Mouse (Mus musculus) olfactory bulb, adult 2 months (tissue): Measurements from ENCODE around the gene Homer2.

Source experiments
- CTCF ChIP-seq: fragments of 200-500 bp; IDR thresholded peaks from 2 replicates; pipeline ENCODE4 v1.5.1; 2012; ENCODE audit warnings: low read depth, mild to moderate bottlenecking, low read length, moderate library complexity; ENCODE audit not compliant: insufficient read depth
- POLR2A ChIP-seq: fragments of 200-500 bp; IDR thresholded peaks from 2 replicates; pipeline ENCODE4 v1.6.1; 2012; ENCODE audit warnings: mild to moderate bottlenecking, low read depth, low read length, moderate library complexity; ENCODE audit not compliant: insufficient read depth

DNA sequence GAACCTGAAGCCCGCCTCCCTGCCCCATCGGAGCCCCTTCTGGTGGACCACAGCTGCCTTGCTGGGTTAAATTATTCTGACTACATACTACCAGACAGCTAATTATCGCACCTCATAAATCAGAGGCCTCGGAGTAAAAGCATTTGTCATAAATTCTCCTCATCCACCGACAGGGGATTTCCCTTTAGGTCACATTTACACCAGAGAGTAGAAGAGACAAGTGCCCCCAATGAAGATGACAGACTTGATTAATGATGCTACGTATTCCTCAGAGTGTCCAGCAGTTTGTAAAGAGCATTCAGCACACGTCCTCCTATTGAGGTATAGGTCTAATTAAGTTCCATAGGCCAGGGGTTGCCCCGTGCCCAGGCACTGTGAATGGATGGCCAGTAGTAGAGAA lies 50.7 kb downstream of the Homer2 start:
- TF ChIP-seq POLR2A (no peak), CTCF (no peak)
